Mouse (Mus musculus): ENCODE measurements around the gene N4bp1. TPM values are rescaled to one million over a fixed set of nuclear protein-coding genes. Genes with fewer than 3 reads are reported as not detected.

Gene N4bp1
- polyA plus RNA-seq, 1 experiment from 2014 or later = 9.6 TPM

- H3K27me3 ChIP-seq (ENCODE audit: control insufficient read depth, insufficient read depth, low read length) = no peaks in the 10 kb centered on the region
- H3K36me3 ChIP-seq (ENCODE audit: control insufficient read depth, insufficient read depth, low read length) = no peaks in the 10 kb centered on the region
- H3K9ac ChIP-seq (ENCODE audit: low read depth, low read length) = no peak overlapping the region
- H3K4me3 ChIP-seq (ENCODE audit: low read depth, low read length) = no peak overlapping the region
- no peak for ATAC-seq (replicated peaks; ENCODE audit: insufficient number of reproducible peaks, low FRiP score, low TSS enrichment)
- H3K4me2 ChIP-seq = no peak overlapping the region
- no peaks in the 10 kb centered on the region for H3K4me1 ChIP-seq (ENCODE audit: control insufficient read depth, insufficient read depth, low read length)
- no peak overlapping the region for H3K27ac ChIP-seq (ENCODE audit: low read depth, low read length)
- WGBS (ENCODE audit: insufficient replicate concordance) = 36% methylated on average over 6 of the region's 6 CpGs
- H3K9me3 ChIP-seq (replicated peaks; ENCODE audit: control insufficient read depth, low read length) = no peaks in the 10 kb centered on the region
These were observed 90.3 kb downstream of the N4bp1 start for GRCm38 (mm10) chr8:86794716-86795115.

GRCm38 (mm10) chr8:86791542-86791941 lies 93.5 kb downstream of the N4bp1 start:
- no peak for ATAC-seq (replicated peaks; ENCODE audit: insufficient number of reproducible peaks, low FRiP score, low TSS enrichment)
- Histone ChIP-seq H3K4me1 (ENCODE audit: control insufficient read depth, insufficient read depth, low read length) (no peaks in the 10 kb centered on the region), H3K4me3 (ENCODE audit: low read depth, low read length) (no peak overlapping the region), H3K9me3 (replicated peaks; ENCODE audit: control insufficient read depth, low read length) (no peaks in the 10 kb centered on the region), H3K9ac (ENCODE audit: low read depth, low read length) (no peak overlapping the region), H3K27ac (ENCODE audit: low read depth, low read length) (no peak overlapping the region), H3K36me3 (ENCODE audit: control insufficient read depth, insufficient read depth, low read length) (no peaks in the 10 kb centered on the region), H3K27me3 (ENCODE audit: control insufficient read depth, insufficient read depth, low read length) (no peaks in the 10 kb centered on the region), H3K4me2 (no peak overlapping the region)
- WGBS (ENCODE audit: insufficient replicate concordance) = 78% methylated on average over 6 of the region's 6 CpGs

- H3K36me3 ChIP-seq (ENCODE audit: control insufficient read depth, insufficient read depth, low read length) = no peaks in the 10 kb centered on the region
- no peak overlapping the region for H3K9ac ChIP-seq (ENCODE audit: low read depth, low read length)
- no peak overlapping the region for H3K27ac ChIP-seq (ENCODE audit: low read depth, low read length)
- H3K4me1 ChIP-seq (ENCODE audit: control insufficient read depth, insufficient read depth, low read length) = no peaks in the 10 kb centered on the region
- H3K4me3 ChIP-seq (ENCODE audit: low read depth, low read length) = no peak overlapping the region
- WGBS (ENCODE audit: insufficient replicate concordance) = 67% methylated on average over 1 of the region's 1 CpGs
- H3K9me3 ChIP-seq (replicated peaks; ENCODE audit: control insufficient read depth, low read length) = no peaks in the 10 kb centered on the region
- H3K27me3 ChIP-seq (ENCODE audit: control insufficient read depth, insufficient read depth, low read length) = no peaks in the 10 kb centered on the region
- H3K4me2 ChIP-seq = no peak overlapping the region
- ATAC-seq (replicated peaks; ENCODE audit: insufficient number of reproducible peaks, low FRiP score, low TSS enrichment) = no peak
These were observed 95.5 kb downstream of the N4bp1 start for GRCm38 (mm10) chr8:86789576-86789975.

- no peaks in the 10 kb centered on the region for H3K4me1 ChIP-seq (ENCODE audit: control insufficient read depth, insufficient read depth, low read length)
- ATAC-seq (replicated peaks; ENCODE audit: insufficient number of reproducible peaks, low FRiP score, low TSS enrichment) = no peak
- no peak overlapping the region for H3K27ac ChIP-seq (ENCODE audit: low read depth, low read length)
- 61% methylated on average over 12 of the region's 12 CpGs for WGBS (ENCODE audit: insufficient replicate concordance)
- H3K9ac ChIP-seq (ENCODE audit: low read depth, low read length) = no peak overlapping the region
- H3K36me3 ChIP-seq (ENCODE audit: control insufficient read depth, insufficient read depth, low read length) = no peaks in the 10 kb centered on the region
- no peak overlapping the region for H3K4me2 ChIP-seq
- no peaks in the 10 kb centered on the region for H3K9me3 ChIP-seq (replicated peaks; ENCODE audit: control insufficient read depth, low read length)
- H3K27me3 ChIP-seq (ENCODE audit: control insufficient read depth, insufficient read depth, low read length) = no peaks in the 10 kb centered on the region
- no peak overlapping the region for H3K4me3 ChIP-seq (ENCODE audit: low read depth, low read length)
These were observed 97.1 kb downstream of the N4bp1 start for GRCm38 (mm10) chr8:86787891-86788420.

- Histone ChIP-seq H3K4me1 (ENCODE audit: control insufficient read depth, insufficient read depth, low read length) (no peaks in the 10 kb centered on the region), H3K4me2 (no peak overlapping the region), H3K9ac (ENCODE audit: low read depth, low read length) (no peak overlapping the region), H3K9me3 (replicated peaks; ENCODE audit: control insufficient read depth, low read length) (no peaks in the 10 kb centered on the region), H3K36me3 (ENCODE audit: control insufficient read depth, insufficient read depth, low read length) (no peaks in the 10 kb centered on the region), H3K27me3 (ENCODE audit: control insufficient read depth, insufficient read depth, low read length) (no peaks in the 10 kb centered on the region), H3K27ac (ENCODE audit: low read depth, low read length) (no peak overlapping the region), H3K4me3 (ENCODE audit: low read depth, low read length) (no peak overlapping the region)
- 40% methylated on average over 5 of the region's 5 CpGs for WGBS (ENCODE audit: insufficient replicate concordance)
- ATAC-seq (replicated peaks; ENCODE audit: insufficient number of reproducible peaks, low FRiP score, low TSS enrichment) = no peak
These were observed 98.6 kb downstream of the N4bp1 start for GRCm38 (mm10) chr8:86786498-86786897.

- no peak overlapping the region for H3K4me3 ChIP-seq (ENCODE audit: low read depth, low read length)
- H3K9ac ChIP-seq (ENCODE audit: low read depth, low read length) = no peak overlapping the region
- H3K9me3 ChIP-seq (replicated peaks; ENCODE audit: control insufficient read depth, low read length) = no peaks in the 10 kb centered on the region
- ATAC-seq (replicated peaks; ENCODE audit: insufficient number of reproducible peaks, low FRiP score, low TSS enrichment) = no peak
- 88% methylated on average over 8 of the region's 8 CpGs for WGBS (ENCODE audit: insufficient replicate concordance)
- H3K4me1 ChIP-seq (ENCODE audit: control insufficient read depth, insufficient read depth, low read length) = no peaks in the 10 kb centered on the region
- H3K36me3 ChIP-seq (ENCODE audit: control insufficient read depth, insufficient read depth, low read length) = no peaks in the 10 kb centered on the region
- no peaks in the 10 kb centered on the region for H3K27me3 ChIP-seq (ENCODE audit: control insufficient read depth, insufficient read depth, low read length)
- H3K4me2 ChIP-seq = no peak overlapping the region
- no peak overlapping the region for H3K27ac ChIP-seq (ENCODE audit: low read depth, low read length)
These were observed 104.0 kb downstream of the N4bp1 start for GRCm38 (mm10) chr8:86781094-86781493.

- H3K36me3 ChIP-seq (ENCODE audit: control insufficient read depth, insufficient read depth, low read length) = no peaks in the 10 kb centered on the region
- no peaks in the 10 kb centered on the region for H3K27me3 ChIP-seq (ENCODE audit: control insufficient read depth, insufficient read depth, low read length)
- 75% methylated on average over 8 of the region's 8 CpGs for WGBS (ENCODE audit: insufficient replicate concordance)
- ATAC-seq (replicated peaks; ENCODE audit: insufficient number of reproducible peaks, low FRiP score, low TSS enrichment) = no peak
- H3K4me3 ChIP-seq (ENCODE audit: low read depth, low read length) = no peak overlapping the region
- H3K4me1 ChIP-seq (ENCODE audit: control insufficient read depth, insufficient read depth, low read length) = no peaks in the 10 kb centered on the region
- H3K9me3 ChIP-seq (replicated peaks; ENCODE audit: control insufficient read depth, low read length) = no peaks in the 10 kb centered on the region
- H3K4me2 ChIP-seq = no peak overlapping the region
- H3K27ac ChIP-seq (ENCODE audit: low read depth, low read length) = no peak overlapping the region
- no peak overlapping the region for H3K9ac ChIP-seq (ENCODE audit: low read depth, low read length)
These were observed 105.9 kb downstream of the N4bp1 start for GRCm38 (mm10) chr8:86779207-86779606.

- WGBS (ENCODE audit: insufficient replicate concordance) = 68% methylated on average over 1 of the region's 1 CpGs
- Histone ChIP-seq H3K9me3 (replicated peaks; ENCODE audit: control insufficient read depth, low read length) (no peaks in the 10 kb centered on the region), H3K9ac (ENCODE audit: low read depth, low read length) (no peak overlapping the region), H3K4me2 (no peak overlapping the region), H3K36me3 (ENCODE audit: control insufficient read depth, insufficient read depth, low read length) (no peaks in the 10 kb centered on the region), H3K27me3 (ENCODE audit: control insufficient read depth, insufficient read depth, low read length) (no peaks in the 10 kb centered on the region), H3K4me1 (ENCODE audit: control insufficient read depth, insufficient read depth, low read length) (no peaks in the 10 kb centered on the region), H3K27ac (ENCODE audit: low read depth, low read length) (no peak overlapping the region), H3K4me3 (ENCODE audit: low read depth, low read length) (no peak overlapping the region)
- ATAC-seq (replicated peaks; ENCODE audit: insufficient number of reproducible peaks, low FRiP score, low TSS enrichment) = no peak
These were observed 114.9 kb downstream of the N4bp1 start for GRCm38 (mm10) chr8:86769945-86770715.

GRCm38 (mm10) chr8:86768499-86768898 lies 116.6 kb downstream of the N4bp1 start:
- WGBS (ENCODE audit: insufficient replicate concordance) = 51% methylated on average over 5 of the region's 5 CpGs
- H3K4me1 ChIP-seq (ENCODE audit: control insufficient read depth, insufficient read depth, low read length) = no peaks in the 10 kb centered on the region
- ATAC-seq (replicated peaks; ENCODE audit: insufficient number of reproducible peaks, low FRiP score, low TSS enrichment) = no peak
- no peak overlapping the region for H3K27ac ChIP-seq (ENCODE audit: low read depth, low read length)
- no peaks in the 10 kb centered on the region for H3K9me3 ChIP-seq (replicated peaks; ENCODE audit: control insufficient read depth, low read length)
- no peak overlapping the region for H3K4me3 ChIP-seq (ENCODE audit: low read depth, low read length)
- H3K27me3 ChIP-seq (ENCODE audit: control insufficient read depth, insufficient read depth, low read length) = no peaks in the 10 kb centered on the region
- no peak overlapping the region for H3K4me2 ChIP-seq
- H3K36me3 ChIP-seq (ENCODE audit: control insufficient read depth, insufficient read depth, low read length) = no peaks in the 10 kb centered on the region
- H3K9ac ChIP-seq (ENCODE audit: low read depth, low read length) = no peak overlapping the region

Data from heart, embryonic 11.5 days (tissue).